ENCODE assay signal across 9 mouse cellular contexts in the genomic region with DNA sequence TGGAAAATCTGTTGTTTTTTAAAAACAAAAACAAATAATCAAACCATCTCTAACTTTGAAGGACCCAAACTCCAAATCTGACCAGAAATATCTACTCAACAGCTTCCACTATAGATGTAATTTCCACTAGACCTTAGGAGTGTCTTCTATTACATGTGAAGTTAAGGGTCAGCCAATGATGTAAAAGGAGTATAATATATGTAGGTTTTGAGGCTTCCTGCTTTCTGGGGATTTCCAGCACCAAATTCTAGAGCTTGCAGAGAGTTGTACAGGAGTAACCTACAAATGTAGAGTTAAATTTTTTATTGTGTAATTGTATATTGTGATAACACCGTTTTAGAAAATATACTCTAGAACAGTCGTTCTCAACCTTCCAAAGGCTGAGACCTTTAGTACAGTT.
"Had no signal": no experiment of that assay in that cellular context is flagged by ENCODE, and none has a peak within 500 bp of the region (broad histone marks: within the 10 kb centered on the region; RNA-seq: fewer than 3 reads in every experiment).

No protein-coding gene starts in this region.

- ATAC-seq: midbrain, embryonic 16.5 days had no signal

- DNase-seq: lung, adult 18-20 months; lung, embryonic 14.5 days; lung, postnatal 10 days; lung, postnatal 4 days; midbrain, embryonic 14.5 days; right cerebral cortex, postnatal 14 days; thymus, adult 2 months; thymus, postnatal 25 days had no signal
